Mouse (Mus musculus) heart, postnatal 0 days (tissue): ENCODE measurements around the gene 1700019A02Rik. TPM values are rescaled to one million over a fixed set of nuclear protein-coding genes. Genes with fewer than 3 reads are reported as not detected.

Experiments
- ATAC-seq: fragments of 200-750 bp; cut with Nextera tagmentation; 2 replicates; pipeline ENCODE4 v1.8.0; 2017; ENCODE audit warnings: low read depth, moderate number of reproducible peaks, moderate library complexity; ENCODE audit not compliant: insufficient read depth
- DNase-seq: peaks from one replicate; pipeline ENCODE4 v3.0.0-alpha.2; 2016; ENCODE audit warnings: low spot score
- H3K27ac ChIP-seq: fragments of 300-500 bp; sonication (generic); 2 replicates; pipeline ENCODE4 v1.5.1; 2014; ENCODE audit warnings: low read depth, mild to moderate bottlenecking
- H3K27me3 ChIP-seq: fragments of 300-500 bp; sonication (generic); 2 replicates; pipeline ENCODE4 v1.6.1; 2014; ENCODE audit warnings: low read length, mixed read lengths; ENCODE audit not compliant: control insufficient read depth, insufficient read depth
- H3K36me3 ChIP-seq: fragments of 300-500 bp; sonication (generic); replicated peaks from 2 replicates; pipeline ENCODE4 v1.6.1; 2014; ENCODE audit warnings: low read length, mixed read lengths; ENCODE audit not compliant: control insufficient read depth, insufficient read depth
- H3K4me1 ChIP-seq: fragments of 300-500 bp; sonication (generic); 2 replicates; pipeline ENCODE4 v1.6.1; 2014; ENCODE audit warnings: antibody characterized with exemption; ENCODE audit not compliant: control insufficient read depth, insufficient read depth
- H3K4me2 ChIP-seq: fragments of 300-500 bp; sonication (generic); 2 replicates; pipeline ENCODE4 v1.6.1; 2014; ENCODE audit warnings: low read depth, mild to moderate bottlenecking, low read length, moderate library complexity
- H3K4me3 ChIP-seq: fragments of 300-500 bp; sonication (generic); 2 replicates; pipeline ENCODE4 v1.5.1; 2014; ENCODE audit warnings: low read depth, low read length
- H3K9ac ChIP-seq: fragments of 300-500 bp; sonication (generic); replicated peaks from 2 replicates; pipeline ENCODE4 v1.6.1; 2014; ENCODE audit warnings: low read depth, low read length, mixed read lengths
- H3K9me3 ChIP-seq: fragments of 300-500 bp; sonication (generic); replicated peaks from 2 replicates; pipeline ENCODE4 v1.6.1; 2016; ENCODE audit warnings: low read length; ENCODE audit not compliant: control insufficient read depth
- CTCF ChIP-seq: IDR thresholded peaks from 2 replicates; pipeline ENCODE4 v1.5.1; 2016; ENCODE audit warnings: antibody characterized with exemption, control low read depth, low read depth
- EP300 ChIP-seq: IDR thresholded peaks from 2 replicates; pipeline ENCODE4 v1.6.1; 2016; ENCODE audit warnings: antibody characterized with exemption, low read depth
- WGBS: fragments of 180-500 bp; shearing (Covaris S2); extraction: QIAGEN DNeasy Blood & Tissue Kit; methylation state at CpG from one replicate; pipeline ENCODE4 v1.1.7; 2014; 5-methylcytosine and 5-hydroxymethylcytosine counted together
- polyA plus RNA-seq: library from polyadenylated mRNA; unstranded; fragments of >200 nt; fragmentation: Nextera tagmentation; extraction: Ambion mirVana; gene quantifications from 2 replicates; pipeline ENCODE4 v1.2.1, GENCODE M21; 2015
- total RNA-seq: library from RNA; depleted of rRNA; stranded (reverse); fragments of >200 nt; gene quantifications from 2 replicates; pipeline ENCODE4 v1.2.3, GENCODE M21; 2014; ENCODE audit warnings: low replicate concordance; rRNA removed

1700019A02Rik gene
- total and polyA plus RNA-seq, 2 experiments from 2014 or later: not detected

- Histone ChIP-seq H3K36me3 (no peaks in the 10 kb centered on the region), H3K4me2 (no peak overlapping the region), H3K4me1 (no peaks in the 10 kb centered on the region), H3K27me3 (no peaks in the 10 kb centered on the region), H3K9me3 (no peaks in the 10 kb centered on the region), H3K27ac (no peak overlapping the region), H3K4me3 (no peak overlapping the region), H3K9ac (no peak overlapping the region)
- no peak for ATAC-seq
- TF ChIP-seq EP300 (no peak), CTCF (no peak)
- no peak for DNase-seq
- 62% methylated on average over 2 of the region's 2 CpGs for WGBS
Measured at GRCm38 (mm10) chr1:53123066-53123465, 64.4 kb downstream of the 1700019A02Rik start.

GRCm38 (mm10) chr1:53110561-53110960, 76.9 kb downstream of the 1700019A02Rik start:
- no peak overlapping the region for H3K4me2 ChIP-seq
- DNase-seq (no peak), ATAC-seq (0 out of 2 replicates have a peak, but pooled peaks have one; percentile 30)
- H3K27me3 ChIP-seq: no peaks in the 10 kb centered on the region
- H3K36me3 ChIP-seq: no peaks in the 10 kb centered on the region
- no peak overlapping the region for H3K9ac ChIP-seq
- H3K9me3 ChIP-seq: no peaks in the 10 kb centered on the region
- H3K27ac ChIP-seq: no peak overlapping the region; the same call in 1 of the 2 replicates
- WGBS: 18% methylated on average over 1 of the region's 1 CpGs
- H3K4me1 ChIP-seq: no peaks in the 10 kb centered on the region
- H3K4me3 ChIP-seq: no peak overlapping the region
- no peak for TF ChIP-seq CTCF
- TF ChIP-seq EP300: no peak

Other genes starting within 250 kb of the 1700019A02Rik start
- 0.04 TPM in 1 of 2 replicates, not detected in the other for gene 1700019D03Rik, start 167.5 kb downstream of the 1700019A02Rik start, total RNA-seq
- gene 1700019D03Rik, start 167.5 kb downstream of the 1700019A02Rik start, polyA plus RNA-seq: 0.38 and 0.44 TPM in 2 replicates
- 1.4 and 2.4 TPM in 2 replicates for gene Mstn, start 126.0 kb downstream of the 1700019A02Rik start, total RNA-seq
- 0.33 and 0.40 TPM in 2 replicates for gene Mstn, start 126.0 kb downstream of the 1700019A02Rik start, polyA plus RNA-seq
- 1.4 and 3.9 TPM in 2 replicates for gene Pms1, start 109.4 kb upstream of the 1700019A02Rik start, total RNA-seq
- gene Pms1, start 109.4 kb upstream of the 1700019A02Rik start, polyA plus RNA-seq: 4.7 and 5.2 TPM in 2 replicates
- 16.8 and 20.8 TPM in 2 replicates for gene Ormdl1, start 109.5 kb upstream of the 1700019A02Rik start, total RNA-seq
- gene Ormdl1, start 109.5 kb upstream of the 1700019A02Rik start, polyA plus RNA-seq: 16.8 and 20.1 TPM in 2 replicates
- gene Gm28778, start 109.5 kb upstream of the 1700019A02Rik start, total RNA-seq: 3.7 TPM in 1 of 2 replicates, not detected in the other
- not detected in 2 replicates for gene Gm28778, start 109.5 kb upstream of the 1700019A02Rik start, polyA plus RNA-seq
- gene Osgepl1, start 126.0 kb upstream of the 1700019A02Rik start, total RNA-seq: 15.5 and 21.3 TPM in 2 replicates
- gene Osgepl1, start 126.0 kb upstream of the 1700019A02Rik start, polyA plus RNA-seq: 49.2 and 51.8 TPM in 2 replicates
- not detected in 2 replicates for gene Asdurf, start 165.0 kb upstream of the 1700019A02Rik start, total RNA-seq
- 4.6 and 15.4 TPM in 2 replicates for gene Asdurf, start 165.0 kb upstream of the 1700019A02Rik start, polyA plus RNA-seq
- gene Gm28551, start 165.0 kb upstream of the 1700019A02Rik start, total RNA-seq: not detected in 2 replicates
- 0.12 TPM in 2 replicates for gene Gm28551, start 165.0 kb upstream of the 1700019A02Rik start, polyA plus RNA-seq
- gene Asnsd1, start 165.1 kb upstream of the 1700019A02Rik start, total RNA-seq: 34.7 and 35.9 TPM in 2 replicates
- gene Asnsd1, start 165.1 kb upstream of the 1700019A02Rik start, polyA plus RNA-seq: 65.3 and 66.6 TPM in 2 replicates